Mouse (Mus musculus): Measurements from ENCODE around the gene Krt87.

The Krt87 gene

DNA sequence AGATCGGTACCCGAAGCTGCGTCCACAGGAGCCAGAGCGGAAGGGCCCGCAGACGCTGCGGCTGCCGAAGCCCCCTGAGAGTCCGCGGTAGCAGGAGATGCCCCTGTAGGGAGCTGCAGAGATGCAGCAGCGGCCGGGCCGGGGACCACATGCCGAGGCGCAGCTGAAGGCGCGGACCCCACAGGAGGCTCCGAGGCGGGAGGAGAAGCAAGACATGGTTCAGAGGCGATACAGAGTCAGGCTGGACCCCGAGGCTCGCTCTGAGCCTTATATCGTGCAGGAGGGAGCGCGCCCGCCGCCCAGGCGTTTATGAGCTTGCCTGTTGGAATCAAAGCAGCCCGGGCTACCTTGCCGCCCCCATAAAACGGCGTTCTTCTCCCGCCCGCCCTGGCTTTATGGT, at the start of gene Krt87:
Gene Krt87, minus strand, starts transcription at position 250 of the 400 bp plus-strand sequence.
- DNase-seq (ENCODE audit: low spot score), result no peak

DNA sequence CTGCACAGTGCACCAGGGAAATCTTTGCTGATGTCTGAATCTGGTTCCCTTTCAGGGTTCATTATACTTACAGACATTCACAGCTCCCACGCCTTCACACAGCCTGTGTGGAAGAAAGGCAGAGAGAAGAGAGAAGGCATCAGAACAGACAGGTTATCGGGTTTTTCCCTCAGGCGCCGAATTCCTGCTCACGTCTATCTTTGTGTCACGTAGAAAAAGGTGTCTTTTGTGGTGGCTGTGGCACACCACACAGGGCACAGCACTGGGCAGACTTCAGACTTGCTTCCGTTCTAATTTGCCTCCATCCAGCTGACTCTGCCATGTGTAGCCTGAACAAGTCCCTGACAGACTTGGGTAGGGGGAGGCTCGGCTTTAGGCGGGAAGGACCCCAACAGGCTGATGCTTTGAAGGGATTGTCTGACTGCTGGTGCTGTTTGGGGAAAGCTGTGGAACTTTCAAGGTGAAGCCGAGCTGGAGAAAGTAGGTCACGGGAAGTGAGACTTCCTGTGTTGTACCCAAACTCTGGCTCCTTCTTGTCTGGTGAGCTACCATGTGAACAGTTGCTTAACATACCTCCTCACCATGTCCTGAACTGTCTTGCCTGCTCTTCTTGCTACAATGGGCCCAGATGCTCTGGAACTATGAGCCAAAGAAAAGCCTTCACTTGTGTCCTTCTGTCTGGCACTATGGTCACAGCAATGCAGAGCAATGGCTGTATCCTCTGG, 47.5 kb upstream of the Krt87 start:
- DNase-seq (ENCODE audit: low spot score), result no peak

DNA sequence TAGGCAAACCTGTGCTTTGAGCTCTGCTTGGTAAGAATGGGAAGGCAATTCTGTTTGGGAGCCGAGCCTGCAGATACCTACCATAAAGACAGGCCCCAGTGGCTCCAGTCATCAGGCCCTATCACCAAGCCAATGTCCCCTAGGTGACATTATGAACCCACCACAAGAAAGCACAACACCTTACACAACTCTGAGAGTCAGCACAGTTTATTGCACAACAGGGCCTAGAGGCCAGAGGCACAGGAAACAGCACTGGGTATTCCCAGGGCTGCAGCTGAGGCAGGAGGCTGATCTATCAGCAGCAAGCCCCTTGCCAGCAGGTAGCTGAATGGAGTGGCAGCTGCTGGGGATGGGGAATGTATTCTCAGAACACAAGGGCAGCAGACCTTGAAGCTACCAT, 46.3 kb upstream of the Krt87 start:
- DNase-seq (ENCODE audit: low spot score), result no peak

DNA sequence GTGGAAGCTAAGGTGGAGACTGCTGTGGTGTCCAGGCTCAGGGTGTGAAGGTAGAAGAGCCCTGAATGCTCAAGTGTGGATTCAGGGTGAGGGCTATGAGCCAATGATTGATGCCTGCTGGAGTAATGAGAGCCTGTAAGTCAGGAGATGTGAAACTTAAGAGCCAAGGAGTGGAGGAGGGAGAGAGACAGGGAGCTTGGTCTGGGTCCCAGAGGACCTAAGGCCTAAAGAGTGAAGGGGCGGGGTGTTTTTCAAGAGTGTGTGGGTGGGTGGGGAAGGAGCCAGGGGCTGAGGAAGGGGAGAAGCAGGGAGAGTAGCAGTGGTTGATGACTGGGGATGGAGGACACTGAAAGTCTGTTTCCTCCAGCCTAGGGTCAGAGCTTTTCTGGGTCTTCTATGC, 45.0 kb upstream of the Krt87 start:
- DNase-seq (ENCODE audit: low spot score), result no peak

DNA sequence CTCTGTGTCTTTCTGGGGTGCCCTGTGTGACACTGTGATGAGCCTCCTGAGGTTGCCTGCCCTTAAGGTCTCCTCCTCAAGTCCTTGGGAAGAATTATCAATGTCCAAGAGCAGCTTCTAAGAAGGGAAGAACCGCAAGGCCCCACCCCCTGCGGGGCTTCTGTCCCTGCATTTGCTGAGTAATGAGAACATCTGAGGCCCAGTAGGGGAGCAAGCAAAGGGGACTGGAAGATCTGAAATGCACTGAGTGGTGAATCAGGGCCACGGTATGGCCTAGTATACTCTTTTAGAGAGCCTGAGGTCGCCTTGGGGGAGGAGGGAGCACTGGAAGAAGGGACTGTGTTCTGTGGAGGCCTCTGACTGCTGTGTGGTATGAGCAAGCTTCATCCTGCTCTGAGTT, 43.5 kb upstream of the Krt87 start:
- no peak for DNase-seq (ENCODE audit: low spot score)

DNA sequence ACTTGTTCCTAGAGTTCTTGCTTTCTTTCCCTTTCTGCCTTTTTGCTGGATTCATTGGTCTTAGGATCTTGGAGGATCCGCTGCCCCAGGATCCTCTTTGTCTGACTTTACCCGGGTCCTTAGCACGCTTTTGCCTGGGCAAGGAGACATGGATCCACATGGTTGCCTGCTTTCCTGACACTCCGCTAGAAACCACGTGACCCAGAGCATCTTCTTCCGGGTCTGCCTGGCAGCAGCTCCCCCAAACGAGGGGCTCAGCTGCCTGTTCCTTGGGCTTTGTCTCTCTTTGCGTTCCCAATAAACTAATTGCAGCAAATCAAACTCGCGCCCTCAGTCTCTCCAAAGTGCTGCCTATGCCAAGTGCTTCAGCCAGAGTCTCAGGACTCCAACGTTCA, 41.1 kb upstream of the Krt87 start:
- DNase-seq (ENCODE audit: low spot score), result no peak

DNA sequence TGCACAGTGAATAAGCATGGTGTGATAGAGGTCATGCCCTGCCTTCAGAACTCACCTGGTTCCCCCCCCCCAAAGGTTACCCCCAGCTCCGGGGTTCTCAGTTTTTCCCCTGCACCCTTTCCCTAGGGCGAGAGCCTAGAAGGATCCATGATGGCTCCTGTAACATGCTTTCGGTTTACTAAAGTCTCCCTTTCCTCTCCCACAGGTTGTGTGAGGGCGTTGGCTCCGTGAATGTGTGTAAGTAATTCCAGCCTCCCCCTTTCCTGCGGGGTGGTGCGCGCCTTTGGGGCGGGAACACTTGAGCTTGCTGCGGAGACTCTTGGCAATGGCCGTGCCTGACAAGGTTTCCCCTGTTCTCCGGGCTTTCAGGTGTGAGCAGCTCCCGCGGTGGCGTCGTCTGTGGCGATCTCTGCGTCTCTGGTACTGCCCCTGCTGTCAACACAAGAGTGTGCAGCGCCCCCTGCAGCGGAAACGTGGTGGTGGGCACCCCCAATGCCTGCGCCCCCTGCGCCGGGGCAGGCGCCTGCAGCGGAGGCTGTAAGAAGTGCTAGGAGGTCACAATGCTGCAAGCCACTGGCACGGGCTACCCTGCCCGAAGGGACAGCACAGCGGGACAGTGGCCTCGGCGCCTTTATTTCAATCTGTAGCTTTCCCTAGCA, 40.5 kb upstream of the Krt87 start:
- peak; percentile 29 for DNase-seq (ENCODE audit: low spot score)

DNA sequence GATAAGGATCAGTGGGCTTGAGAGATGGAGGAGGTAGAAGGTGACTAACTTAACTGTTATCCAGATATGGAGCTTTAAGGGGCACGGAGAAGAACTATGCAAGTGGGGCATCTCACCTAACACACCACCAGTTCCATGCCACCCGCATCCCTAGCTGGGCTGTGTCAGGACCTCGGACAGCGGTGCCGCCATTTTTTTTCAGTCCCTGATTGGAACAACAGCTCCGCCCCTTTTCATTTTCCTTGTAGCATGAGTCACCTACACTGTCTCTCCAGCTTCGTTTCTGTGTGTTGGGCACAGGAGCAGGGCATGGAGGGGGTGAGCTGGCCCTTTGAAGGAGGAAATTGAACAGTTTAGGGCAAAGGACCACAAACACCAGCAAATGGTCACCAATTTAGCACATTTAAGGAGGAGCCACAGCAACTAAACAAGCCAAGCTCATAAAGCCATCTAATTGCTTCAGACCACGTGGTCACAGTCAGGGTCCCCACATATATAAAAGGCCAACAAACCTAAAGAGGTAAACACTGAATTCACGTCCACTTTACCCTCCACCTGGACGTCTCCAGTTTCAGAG, 34.4 kb upstream of the Krt87 start, which contains the start of gene Krt86:
Gene Krt86, plus strand, starts transcription at position 527 of the 577 bp plus-strand sequence.
- DNase-seq (ENCODE audit: low spot score), result peak; percentile 41

DNA sequence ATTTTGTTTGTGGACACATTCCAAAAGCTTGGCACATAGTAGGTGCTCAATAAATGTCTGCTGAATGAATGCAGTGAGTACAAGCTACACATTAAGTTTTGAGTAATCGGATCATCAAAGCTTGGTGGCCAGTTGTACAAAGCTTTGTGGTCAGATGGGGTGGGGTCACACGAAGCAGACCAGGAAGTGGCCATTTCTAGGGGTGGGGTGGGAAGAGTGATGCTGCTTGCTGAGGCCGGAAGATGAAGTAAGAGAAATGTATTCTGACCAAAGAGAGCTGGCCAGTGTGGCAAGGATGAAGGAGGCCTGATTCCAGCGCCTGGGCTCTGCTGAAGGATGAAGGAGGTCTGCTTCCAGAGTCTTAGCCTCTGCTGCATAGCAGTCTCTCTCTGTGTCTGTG, 30.5 kb upstream of the Krt87 start:
- DNase-seq (ENCODE audit: low spot score), result no peak

DNA sequence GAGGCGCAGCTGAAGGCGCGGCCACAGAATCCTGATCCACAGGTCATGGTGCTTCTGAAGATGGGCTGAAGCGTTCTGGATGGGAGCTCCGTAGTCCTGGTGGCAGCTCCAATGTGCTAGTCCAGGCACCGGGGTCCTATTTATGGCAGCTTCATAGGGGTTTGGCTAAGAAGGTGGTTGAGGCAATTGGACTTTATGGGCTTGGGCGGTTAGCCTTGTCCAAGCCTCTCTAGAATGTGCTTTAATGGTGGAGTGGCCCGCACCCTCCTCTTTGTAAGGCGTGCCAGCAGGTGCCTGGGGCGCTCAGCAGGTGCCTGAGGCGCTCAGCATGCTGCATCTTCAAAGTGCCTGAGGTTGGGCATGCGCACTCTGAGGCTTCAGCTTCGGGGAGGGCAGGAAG, 25.0 kb upstream of the Krt87 start, which contains the start of gene Krt81:
Gene Krt81, minus strand, starts transcription at position 101 of the 400 bp plus-strand sequence.
- no peak for DNase-seq (ENCODE audit: low spot score)

DNA sequence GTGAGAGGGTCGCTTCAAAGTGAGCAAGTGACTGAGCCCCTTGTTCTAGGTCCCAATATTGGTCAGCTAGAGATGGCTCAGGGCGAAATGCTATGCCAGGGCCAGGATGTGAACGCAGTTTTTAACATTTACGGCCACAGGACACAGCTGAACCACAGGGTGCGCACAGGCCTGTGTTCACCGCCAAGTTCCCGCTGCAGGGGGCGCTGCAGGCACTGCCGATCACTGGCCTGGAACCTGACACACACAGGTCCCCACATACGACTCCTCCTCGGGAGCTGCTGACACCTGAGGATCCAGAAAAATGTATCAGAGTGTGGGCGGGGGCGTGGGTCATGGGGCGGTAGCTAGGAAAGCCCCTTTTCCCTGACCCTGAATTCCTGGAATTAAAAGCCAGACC, 20.7 kb upstream of the Krt87 start:
- no peak for DNase-seq (ENCODE audit: low spot score)

DNA sequence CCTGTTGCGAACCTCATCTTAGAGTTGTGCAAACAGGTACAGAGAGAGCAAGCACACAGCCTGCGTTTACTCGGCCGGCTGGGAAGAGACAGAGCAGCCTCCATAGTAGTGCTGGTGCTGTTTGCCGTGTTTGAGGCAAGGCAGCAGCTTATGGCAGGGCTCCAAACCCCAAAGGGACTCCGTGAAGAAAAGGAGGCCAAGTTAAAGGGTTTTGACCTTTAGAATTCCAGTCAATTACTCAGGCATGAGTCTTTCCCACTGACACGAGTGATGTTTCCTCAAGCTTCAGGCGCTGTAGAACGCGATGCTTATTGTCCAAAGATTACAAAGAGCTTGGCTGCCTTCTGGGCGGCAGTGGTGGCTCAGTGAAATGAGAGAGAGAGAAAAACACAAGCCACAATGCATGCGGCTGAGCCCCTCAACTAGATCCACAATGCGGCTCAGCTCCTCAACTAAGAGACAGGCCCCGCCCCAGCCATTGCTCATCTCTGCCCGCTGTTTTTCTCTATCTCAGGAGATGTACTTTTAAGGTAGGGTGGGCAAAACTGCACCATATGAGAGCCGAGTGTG, 19.8 kb upstream of the Krt87 start:
- no peak for DNase-seq (ENCODE audit: low spot score)

DNA sequence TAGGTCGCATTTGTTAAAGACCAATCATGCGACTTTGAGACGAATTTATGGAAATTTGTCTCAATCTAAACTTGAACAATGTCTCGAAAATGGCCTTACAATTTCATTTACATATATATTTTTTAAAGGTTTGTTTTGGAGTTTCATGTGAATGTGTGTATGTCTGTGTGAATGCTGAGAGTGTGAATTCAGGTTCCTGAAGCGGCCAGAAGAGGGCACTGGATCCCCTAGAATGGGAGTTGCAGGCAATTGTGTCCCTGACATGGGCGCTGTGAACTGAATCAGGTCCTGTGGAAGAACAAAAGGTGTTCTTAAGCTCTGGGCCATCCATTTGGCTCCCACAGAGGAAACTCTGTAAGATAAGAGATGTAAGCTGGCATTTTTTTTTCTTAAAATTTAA, 17.3 kb upstream of the Krt87 start:
- no peak for DNase-seq (ENCODE audit: low spot score)

DNA sequence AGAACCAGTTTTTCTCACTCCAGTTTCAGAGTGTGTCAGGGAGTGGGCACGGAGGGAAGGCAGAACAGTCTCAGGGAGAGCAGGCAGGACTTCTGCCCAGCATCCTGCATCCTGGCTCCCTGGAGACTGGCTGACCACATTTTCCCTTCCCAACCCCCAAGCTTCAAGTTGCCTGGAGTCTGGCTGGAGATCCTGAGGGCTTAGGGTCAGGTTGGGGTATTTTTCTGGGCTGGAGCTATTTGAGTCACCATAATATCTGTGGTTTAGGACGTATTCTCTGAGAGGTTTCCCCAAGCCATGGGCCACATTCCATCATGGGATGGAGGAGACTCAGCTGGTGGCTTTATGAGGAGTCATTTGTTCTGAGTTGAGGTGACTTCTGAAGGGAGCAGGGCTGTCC, 16.7 kb upstream of the Krt87 start:
- DNase-seq (ENCODE audit: low spot score), result no peak

DNA sequence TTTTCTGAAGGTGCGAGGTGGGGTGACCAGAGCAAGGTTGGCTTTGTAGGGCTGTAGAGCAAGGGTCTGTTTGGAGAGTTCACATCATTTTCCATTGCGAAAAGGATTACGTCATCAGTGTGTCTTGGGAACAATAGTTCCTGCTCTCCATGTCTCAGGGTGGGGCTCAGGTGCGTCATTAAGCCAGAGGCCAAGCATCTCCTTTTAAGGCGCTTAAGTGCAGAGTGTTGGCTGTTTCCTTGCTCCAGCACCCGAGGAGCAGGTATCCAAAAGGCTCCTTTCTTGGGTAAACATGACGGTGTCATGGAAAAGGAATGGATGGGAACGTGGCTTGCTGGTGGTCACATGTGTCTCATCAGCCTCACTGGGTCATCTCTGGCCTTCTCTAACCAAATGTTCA, 16.2 kb upstream of the Krt87 start:
- DNase-seq (ENCODE audit: low spot score), result no peak

DNA sequence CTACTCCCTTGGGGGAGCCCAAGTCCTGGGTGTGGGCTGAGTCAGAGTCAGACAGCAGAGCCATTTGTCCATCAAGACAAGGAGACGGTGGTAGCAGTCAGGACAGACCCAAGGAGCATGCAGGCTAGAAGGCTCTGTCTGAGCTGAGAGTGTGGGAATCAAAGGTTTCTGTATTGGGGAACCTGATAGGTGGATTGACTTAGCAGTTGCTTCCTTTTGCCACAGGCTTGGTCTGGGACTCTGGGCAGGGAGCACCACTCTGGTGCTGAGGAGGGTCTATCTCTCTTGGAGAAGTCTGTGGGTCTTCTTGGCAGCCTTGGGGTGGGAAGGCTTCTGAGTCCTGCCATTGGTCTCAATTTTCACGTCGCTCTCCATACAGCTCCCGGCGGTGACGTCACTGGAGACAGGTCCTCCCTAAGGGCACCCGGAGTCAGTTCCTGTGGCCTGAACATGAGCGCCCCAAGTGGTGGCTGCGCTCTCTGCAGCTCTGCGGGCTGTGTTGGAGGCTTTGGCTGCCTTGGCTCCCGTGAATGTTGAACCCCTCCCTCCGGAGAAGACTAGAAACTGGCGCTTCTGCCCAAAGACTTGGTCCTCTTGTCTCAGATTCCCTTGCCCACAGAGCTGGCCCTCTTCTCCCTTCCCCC, 14.6 kb upstream of the Krt87 start:
- DNase-seq (ENCODE audit: low spot score), result peak; percentile 73

DNA sequence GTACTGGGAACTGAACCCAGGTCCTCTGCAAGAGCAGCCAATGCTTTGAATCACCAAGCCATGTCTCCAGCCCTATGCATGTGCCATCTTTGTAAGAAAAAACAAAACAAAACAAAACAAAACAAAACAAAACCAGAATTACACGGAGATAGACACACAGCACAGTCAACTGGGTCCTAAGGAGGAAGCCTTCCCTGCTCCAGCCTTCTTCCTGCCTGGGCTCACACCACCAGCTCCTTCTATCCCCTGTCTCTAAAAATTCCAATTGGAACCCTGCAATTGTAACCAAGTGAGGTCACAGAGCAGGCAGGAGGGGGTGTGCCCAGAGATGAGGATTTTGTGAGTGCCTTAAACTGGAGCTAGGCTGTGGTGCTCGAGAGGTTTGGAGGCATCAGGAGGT, 8.8 kb upstream of the Krt87 start, which contains the start of gene Krt88:
Gene Krt88, plus strand, starts transcription at position 301 of the 400 bp plus-strand sequence.
- DNase-seq (ENCODE audit: low spot score), result no peak

DNA sequence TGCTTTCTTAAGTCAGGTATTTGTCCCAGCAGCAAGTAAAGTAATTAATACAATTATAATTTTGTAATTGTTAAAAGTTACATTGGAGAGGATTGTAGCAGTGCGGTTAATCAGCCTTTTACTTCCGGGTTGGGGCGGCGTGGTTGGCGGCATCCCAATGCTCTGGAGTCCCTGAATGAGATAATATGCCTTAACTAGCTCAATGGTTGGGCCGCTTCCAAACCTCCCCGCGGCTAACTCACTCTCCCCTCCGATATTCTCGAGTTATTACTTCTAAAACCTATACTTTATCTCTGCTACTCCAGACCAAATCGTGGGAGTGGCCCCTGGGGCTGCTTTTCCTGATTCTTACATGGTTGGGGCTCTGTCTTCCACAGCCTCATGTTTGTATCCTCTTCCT, 8.0 kb upstream of the Krt87 start:
- DNase-seq (ENCODE audit: low spot score), result no peak

DNA sequence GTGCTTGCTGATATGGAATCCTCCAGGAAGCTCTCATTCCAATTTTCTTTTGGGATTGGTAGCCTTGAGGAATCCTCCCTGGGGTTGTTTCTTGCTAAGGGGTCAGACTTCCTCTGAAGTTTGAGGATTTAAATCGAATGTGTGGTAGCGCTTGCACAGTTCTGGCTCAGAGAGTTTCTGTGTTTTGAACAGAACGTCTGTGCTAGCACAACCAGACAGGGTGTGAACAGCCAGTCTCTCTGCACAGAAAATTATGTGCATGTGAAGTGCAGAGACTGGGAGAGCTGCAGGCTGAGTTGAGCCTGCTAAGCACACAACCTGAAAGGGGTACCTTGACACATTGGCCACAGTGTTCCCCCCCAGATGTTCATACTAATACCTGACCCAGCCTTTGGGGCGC, 2.2 kb upstream of the Krt87 start:
- DNase-seq (ENCODE audit: low spot score), result no peak

DNA sequence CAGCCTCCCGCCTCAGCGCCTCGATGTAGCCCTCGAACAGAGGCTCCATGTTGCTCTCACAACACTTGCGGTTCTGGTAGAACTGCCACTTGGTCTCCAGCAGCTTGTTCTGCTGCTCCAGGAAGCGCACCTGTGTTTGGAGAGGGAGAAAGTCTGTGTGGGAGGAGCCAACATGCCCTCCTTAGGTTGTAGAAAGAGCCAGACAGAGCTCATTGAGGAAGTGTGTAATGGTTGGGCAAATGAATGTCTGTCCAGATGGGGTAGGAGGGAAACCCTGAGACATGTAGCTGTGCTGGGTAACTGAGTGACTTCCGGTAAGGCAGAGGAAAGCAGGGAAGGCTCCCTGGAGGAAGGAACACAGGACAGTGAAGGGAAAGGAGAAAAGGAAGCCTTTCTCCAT, 2.0 kb downstream of the Krt87 start:
- no peak for DNase-seq (ENCODE audit: low spot score)

DNA sequence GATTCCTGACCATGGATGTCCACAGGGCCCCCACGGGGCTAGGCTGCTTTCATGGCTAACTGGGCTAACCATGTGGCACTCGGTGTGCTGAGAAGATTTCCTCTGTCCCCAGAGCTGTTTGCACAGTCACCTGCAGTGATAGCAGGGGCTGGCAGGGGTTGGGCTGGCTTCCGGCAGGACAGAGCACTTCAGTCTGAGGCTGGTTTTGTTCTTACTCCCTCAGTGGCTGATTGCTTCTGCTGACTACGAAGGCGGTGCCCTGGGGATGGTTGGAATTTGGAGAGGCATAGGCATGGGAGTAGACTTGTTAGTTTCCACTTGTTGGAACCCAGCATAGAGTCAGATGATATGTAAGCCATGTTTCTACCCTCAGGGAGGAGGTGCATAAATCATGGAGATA, 13.7 kb downstream of the Krt87 start:
- DNase-seq (ENCODE audit: low spot score), result no peak

DNA sequence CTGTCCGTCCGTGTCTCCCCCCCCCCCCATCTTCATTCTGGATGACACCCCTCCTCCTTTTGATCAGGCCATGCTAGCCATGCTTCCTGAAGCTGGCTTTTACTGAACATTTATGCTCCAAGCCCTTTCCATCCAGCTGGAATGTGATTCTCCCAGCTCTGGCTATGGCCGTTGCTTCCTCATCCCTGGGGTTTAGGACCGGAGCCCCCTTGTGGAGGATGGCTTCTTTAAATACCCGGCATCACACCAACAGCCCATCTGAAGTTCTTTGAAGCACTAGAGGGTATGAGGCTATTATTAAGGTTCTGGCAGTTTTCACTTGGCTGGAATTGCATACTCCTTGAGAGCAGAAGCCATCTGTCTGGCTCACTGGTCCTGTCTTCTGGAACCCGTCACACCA, 17.7 kb downstream of the Krt87 start:
- no peak for DNase-seq (ENCODE audit: low spot score)

DNA sequence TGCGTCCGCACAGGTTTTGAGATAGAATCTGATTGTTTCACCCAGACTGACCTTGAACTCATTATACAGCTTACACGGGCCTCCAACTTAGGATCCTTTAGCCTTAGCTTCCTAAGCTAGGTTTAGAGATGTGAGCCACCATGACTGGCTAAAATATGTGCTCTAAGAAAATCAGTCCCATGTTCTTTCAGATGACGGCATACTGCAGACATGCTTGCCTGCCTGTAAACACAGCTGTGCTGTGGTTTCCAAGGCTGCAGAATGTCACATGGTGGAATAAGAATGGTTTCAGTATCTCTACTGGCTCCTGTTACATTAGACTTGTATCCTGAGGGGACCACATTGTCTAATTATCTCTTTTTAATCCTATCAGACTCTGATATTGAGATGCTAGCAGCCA, 19.7 kb downstream of the Krt87 start:
- no peak for DNase-seq (ENCODE audit: low spot score)
